Mouse (Mus musculus): Measurements from ENCODE around the gene Colca2.

Colca2 gene

DNA sequence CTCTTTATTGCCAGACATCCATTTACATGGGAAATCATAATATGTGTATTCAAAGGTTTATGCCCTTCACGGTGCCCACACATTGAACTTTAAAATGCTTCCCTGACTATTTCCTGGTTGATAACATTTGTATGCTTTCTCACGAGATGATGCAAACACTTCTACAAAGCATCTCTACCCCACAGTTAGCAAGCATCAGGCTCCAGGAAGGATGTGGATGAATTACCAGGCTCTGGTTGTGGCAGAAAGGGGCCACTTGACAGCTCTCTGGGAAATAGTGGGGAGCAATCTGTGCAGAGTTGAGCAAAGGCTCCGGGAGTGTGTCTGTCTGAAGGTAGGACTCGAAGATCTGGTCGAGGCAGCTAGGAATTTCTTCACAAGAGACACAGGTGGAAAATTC is 6.3 kb downstream of the Colca2 start:
- DNase-seq (ENCODE audit: low read depth, low spot score): no peak

- no peak for DNase-seq (ENCODE audit: low read depth, low spot score)
These were observed 7.3 kb downstream of the Colca2 start for GRCm38 (mm10) chr9:51271073-51271472.

DNA sequence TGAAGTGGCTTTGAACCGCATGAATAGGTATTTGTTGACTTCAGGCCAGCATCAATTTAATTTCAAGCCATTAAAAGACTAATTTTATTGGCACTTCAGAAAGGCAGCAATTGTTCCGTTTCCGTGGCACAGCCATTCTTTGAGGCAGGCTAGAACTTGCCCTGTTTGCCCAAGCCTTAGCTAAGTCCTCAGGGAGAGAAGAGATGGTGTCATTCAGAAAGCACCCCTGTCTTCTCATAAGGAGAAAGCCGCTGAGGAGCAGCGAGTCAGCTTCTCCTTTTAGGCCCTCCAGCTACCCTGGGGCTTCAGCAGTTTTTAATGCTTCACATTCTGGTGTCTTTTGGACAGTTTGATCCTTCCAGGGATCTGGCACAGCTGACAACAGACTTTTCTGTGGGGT is 9.5 kb downstream of the Colca2 start:
- no peak for DNase-seq (ENCODE audit: low read depth, low spot score)

GRCm38 (mm10) chr9:51258426-51258825 is 19.9 kb downstream of the Colca2 start:
- DNase-seq (ENCODE audit: low read depth, low spot score): no peak

- DNase-seq (ENCODE audit: low read depth, low spot score): no peak
These were observed 21.4 kb downstream of the Colca2 start for GRCm38 (mm10) chr9:51256780-51257502.

DNA sequence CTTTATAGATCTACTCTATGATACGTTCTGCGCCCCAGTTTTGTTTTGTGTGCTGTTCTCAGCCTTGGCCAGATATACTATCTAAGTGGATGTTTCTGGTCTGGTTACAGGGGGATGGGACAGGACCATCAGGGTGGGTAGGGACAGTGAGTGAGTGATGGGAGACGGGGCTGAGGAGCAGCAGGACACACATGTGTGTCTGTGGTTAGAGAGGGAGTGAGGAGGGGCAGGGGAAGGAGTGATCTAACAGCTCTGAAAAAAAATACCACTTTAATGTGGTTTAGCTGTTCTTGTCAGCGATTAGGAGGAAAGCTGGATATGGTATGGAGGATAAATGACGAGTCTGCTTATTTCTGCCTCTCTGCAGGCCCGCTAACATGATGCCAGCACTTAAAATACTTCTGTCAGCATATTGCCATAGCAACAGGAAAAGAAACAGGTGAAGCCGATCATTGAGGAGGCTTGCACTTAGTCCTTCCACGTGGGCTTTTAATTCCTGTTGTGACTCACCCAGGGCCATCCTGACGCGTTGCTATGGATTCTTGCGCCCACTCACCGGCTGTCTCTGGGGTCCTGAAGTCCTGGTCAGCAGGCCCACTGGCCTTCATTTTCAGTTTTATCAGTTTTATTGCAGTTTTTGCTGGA is 39.5 kb downstream of the Colca2 start:
- DNase-seq (ENCODE audit: low read depth, low spot score): no peak

- DNase-seq (ENCODE audit: low read depth, low spot score): no peak
These were observed 46.2 kb downstream of the Colca2 start for GRCm38 (mm10) chr9:51232163-51232562.

- no peak for DNase-seq (ENCODE audit: low read depth, low spot score)
These were observed 47.5 kb downstream of the Colca2 start for GRCm38 (mm10) chr9:51230701-51231389.

GRCm38 (mm10) chr9:51225636-51226166 is 52.7 kb downstream of the Colca2 start:
- DNase-seq (ENCODE audit: low read depth, low spot score): no peak

Data from ZHBTc4 (cell line).